Mouse (Mus musculus) Muller cell, postnatal 12 days (primary cell): ENCODE results near the gene Adgrg6.

Experiments used
- DNase-seq: peaks from one replicate; pipeline ENCODE4 v3.0.0-alpha.2; 2015; ENCODE audit errors: inconsistent ontology term

Adgrg6 gene

GRCm38 (mm10) chr10:14544941-14545717 lies at the start of gene Adgrg6:
TSS of gene Adgrg6 (minus strand) at chr10:14545659.
- peak; percentile 80 for DNase-seq

- no peak for DNase-seq
Measured at GRCm38 (mm10) chr10:14592215-14592614, 46.8 kb upstream of the Adgrg6 start.

DNA sequence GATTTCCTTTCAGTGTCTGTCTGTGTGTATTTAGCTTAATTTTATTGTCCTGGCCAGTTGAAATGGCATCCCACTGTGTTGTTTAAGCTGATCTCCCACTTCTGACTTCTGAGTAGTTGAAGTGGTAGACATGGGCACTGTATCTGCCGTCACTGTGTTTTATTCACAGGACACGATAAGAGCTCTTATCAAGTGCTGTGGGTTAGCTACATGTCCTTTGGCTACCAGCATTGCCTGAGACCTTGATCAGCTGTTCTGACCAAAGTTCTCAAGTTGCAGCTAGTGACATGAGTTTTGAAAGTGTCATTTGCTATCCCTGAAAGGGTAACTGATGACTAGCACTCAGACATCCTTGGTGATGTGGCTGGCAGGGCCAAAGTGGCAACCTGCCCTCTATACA lies 45.4 kb upstream of the Adgrg6 start:
- no peak for DNase-seq

DNA sequence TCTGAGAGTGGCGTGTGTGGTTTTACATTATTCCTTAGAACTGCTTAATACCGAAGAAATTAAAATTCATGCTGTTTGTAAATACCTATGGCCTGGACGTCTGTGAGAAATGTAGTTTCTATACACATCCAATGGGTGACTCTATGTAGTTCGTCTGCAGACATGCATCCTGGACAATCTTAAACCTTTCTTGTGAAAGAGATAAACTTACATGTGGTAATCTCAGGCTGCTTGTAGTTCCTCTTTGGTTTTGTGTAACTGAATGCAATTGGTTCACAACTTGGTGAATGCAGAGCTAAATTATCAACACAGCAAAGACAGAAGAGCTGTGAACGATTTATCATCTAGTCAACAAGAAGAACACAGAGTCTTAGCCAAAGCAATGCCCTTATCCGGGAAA lies 44.2 kb upstream of the Adgrg6 start:
- no peak for DNase-seq

- no peak for DNase-seq
Measured at GRCm38 (mm10) chr10:14583496-14583895, 38.0 kb upstream of the Adgrg6 start.

- no peak for DNase-seq
Measured at GRCm38 (mm10) chr10:14574255-14574654, 28.8 kb upstream of the Adgrg6 start.

DNA sequence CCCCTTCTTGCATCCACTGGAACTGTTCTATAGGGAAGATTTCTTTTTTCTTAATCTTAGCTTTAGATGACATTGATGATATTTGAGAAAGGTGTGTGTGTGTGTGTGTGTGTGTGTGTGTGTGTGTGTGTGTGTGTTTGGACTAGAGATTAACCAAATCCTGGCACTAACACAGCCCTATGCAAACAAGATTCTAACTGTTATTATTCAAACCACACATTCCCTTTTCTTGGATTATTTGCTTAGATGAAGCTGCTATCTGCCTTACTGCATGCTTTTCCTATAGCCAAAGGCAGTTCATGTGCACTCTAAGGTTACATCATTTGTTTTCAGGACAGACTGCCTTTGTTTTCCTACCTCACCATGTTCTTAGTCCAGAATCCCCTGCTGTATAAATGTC lies 25.7 kb upstream of the Adgrg6 start:
- DNase-seq: no peak

- DNase-seq: no peak
Measured at GRCm38 (mm10) chr10:14570616-14571015, 25.2 kb upstream of the Adgrg6 start.

DNA sequence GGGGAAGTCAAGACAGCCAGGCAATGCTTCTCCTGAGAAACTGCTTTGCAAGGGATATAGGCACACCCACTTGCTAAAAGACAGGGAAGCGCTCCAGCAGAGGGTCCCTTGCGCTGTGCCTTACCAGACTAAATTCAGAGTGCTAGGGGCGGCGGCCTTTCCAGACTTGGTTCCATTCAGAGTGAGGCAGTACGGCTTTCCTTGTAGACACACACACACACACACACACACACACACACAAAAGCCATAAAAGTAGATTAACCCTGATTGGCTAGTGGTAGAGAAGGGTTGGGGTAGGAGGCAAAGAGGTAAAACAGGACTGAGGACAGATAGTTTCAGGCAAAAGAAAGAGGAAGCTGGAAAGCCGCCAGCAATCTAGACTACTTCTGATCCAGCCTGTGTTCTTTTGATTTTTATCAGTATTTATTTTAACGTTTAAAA lies 672 bp upstream of the Adgrg6 start:
- peak; percentile 31 for DNase-seq

DNA sequence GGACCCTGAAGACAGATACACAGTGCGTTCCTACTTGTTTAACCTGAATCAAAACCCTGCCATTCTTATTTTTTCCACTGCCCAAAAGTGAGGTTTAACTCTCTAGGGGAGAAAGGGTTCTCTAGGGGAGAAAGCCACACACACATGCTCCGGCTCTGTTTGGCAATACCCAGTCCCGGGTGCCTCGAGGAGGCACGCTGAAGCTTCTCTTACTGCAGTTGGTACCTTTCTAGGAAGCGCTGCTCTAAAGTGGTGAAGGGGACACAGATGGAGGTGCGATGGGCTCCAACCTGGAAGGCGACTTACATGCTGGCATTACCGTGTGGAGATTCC lies 885 bp downstream of the Adgrg6 start:
- no peak for DNase-seq

GRCm38 (mm10) chr10:14543511-14544067 lies 1.9 kb downstream of the Adgrg6 start:
- no peak for DNase-seq

- DNase-seq: no peak
Measured at GRCm38 (mm10) chr10:14537102-14537501, 8.4 kb downstream of the Adgrg6 start.

GRCm38 (mm10) chr10:14531090-14531489 lies 14.4 kb downstream of the Adgrg6 start:
- no peak for DNase-seq

DNA sequence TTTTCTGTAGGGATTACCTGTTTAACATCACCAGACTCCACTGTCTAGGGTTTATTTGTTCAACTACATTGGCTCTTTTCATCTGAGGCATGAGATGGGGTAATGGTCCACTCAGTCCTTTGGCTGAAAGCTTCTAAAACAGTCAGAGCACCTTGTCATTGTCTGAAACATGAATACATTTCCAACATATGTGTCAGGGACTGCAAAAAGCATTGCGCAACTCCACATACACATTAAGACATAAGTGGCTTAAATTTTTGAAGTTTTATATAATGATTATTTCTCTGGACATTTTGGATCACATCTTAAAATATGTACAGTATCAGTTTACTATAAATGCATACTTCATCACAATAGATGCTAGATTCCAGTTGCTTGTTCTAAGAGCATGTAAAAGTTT lies 14.8 kb downstream of the Adgrg6 start:
- no peak for DNase-seq

DNA sequence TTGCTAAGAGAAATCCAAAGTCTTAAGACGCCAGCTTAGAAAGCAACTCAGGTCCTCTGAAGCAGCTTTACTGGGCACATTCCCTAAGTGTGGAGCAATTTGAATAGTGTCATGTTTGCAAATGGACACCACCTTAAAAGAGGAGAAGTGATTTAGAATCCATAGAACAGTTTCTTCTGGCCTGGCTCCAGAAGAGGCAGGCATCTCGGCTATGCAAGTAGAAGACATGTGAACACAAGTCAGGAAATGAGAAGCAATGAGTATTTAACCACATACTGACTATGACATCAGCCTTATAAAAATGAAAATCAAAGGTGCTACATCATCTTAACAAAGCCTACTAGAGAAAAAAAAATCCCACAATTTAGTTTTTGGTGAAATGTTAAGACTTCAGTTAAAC lies 17.7 kb downstream of the Adgrg6 start:
- DNase-seq: no peak

- peak; percentile 26 for DNase-seq
Measured at GRCm38 (mm10) chr10:14522729-14523128, 22.7 kb downstream of the Adgrg6 start.

DNA sequence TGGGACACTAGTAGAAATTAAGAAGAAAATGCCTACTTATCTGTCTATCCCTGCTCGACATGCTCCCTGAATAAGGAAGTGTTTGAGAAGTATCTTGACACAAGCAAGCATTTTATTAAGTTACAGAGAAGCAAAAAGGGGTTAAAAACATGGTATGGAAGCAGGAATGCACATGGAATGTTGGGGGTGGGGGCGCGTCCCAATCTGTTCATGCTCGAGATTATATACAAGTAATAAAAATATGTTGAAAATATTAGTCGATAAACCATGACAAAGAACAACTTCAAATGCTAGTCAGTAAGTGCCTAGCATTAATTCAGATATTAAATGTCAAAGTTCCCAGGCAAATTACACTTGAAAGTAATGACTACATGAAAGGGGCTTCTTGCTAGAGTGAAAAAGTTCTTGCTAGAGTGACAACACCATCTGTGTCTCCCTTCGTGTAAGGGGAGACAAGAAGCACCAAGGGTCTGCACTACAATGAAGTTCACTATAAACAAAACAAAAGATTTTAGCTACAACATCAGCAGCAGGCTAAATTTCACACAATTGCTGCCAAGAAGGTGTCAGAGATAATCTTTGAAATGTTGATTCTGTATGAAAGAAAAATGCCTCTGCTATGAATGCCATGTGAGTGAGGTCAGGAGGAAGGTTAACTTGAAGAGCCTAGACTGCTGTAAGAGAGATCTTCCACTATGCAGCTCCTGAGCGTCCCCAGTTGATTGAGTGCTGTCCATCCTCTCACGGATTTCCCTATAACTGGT lies 24.4 kb downstream of the Adgrg6 start:
- peak; percentile 63 for DNase-seq

DNA sequence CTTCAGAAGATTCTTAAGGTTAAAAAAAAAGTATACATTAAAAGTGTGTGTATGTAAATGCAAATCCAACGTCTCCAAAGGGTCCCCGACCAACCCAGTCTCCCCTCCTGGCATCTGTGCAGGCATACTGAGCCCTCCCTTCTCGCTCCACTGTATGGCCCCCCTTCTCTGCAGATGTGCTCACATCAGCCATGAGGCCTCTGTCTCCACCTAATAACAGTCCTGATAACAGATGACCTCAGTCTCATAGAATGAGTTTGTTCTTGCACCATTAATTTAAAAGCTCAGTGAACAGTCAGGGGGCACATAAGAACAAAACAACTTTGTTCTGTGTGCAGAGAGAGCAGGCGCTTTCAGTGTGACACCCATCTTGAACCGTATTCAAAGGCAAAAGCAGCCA lies 27.6 kb downstream of the Adgrg6 start:
- DNase-seq: no peak

DNA sequence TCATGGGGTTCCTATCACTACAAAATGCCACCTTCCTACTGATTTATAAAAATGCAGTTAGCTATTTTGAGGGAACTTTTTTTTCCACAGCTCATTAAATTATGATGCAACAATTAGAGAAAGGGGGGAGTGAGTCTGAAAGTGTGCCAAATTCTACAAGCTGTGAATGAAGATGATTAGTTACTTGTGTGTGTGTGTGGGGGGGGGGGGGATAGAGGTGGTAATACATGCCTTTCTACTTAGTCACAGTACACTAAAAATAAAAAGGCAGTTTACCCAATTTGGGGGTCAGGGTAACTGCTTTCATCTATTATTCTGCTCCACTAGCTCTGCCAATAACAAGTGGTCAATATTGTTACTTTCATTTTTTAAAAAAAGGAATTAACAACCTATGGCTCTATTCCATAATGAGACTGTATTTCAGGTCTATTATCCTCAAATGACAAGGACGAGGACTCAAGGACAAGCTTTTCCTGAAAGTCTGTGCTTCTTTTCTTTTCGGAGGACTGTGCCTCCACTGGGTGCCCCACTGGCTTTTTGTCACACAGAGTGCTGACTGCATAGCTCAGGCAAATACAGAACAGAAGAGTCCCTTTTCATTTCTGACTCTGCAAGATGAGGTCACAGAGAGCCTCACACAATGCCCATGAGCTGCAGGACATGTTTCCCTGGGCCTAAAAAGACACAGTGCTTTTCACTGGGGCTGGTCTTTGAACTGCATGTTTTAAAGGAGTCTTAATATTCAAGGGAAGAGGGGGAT lies 33.4 kb downstream of the Adgrg6 start:
- DNase-seq: peak; percentile 89

GRCm38 (mm10) chr10:14511157-14511556 lies 34.3 kb downstream of the Adgrg6 start:
- no peak for DNase-seq

GRCm38 (mm10) chr10:14495658-14496057 lies 49.8 kb downstream of the Adgrg6 start:
- DNase-seq: no peak

- DNase-seq: no peak
Measured at GRCm38 (mm10) chr10:14495204-14495603, 50.3 kb downstream of the Adgrg6 start.
